Mouse (Mus musculus) limb, embryonic 12.5 days (tissue): ENCODE results near the gene Gm21746. TPM values are rescaled to one million over a fixed set of nuclear protein-coding genes. Genes with fewer than 3 reads are reported as not detected.
"Not testable (repeated sequence)": the region's sequence is repeated elsewhere in the genome, so short reads cannot be mapped to it uniquely, and the experiment has no call there.

Experiments used
- ATAC-seq: fragments of 200-750 bp; cut with Nextera tagmentation; 2 replicates; pipeline ENCODE4 v1.8.0; 2017; ENCODE audit warnings: low read depth, moderate TSS enrichment; ENCODE audit not compliant: insufficient number of reproducible peaks, insufficient read depth, low FRiP score, low TSS enrichment
- H3K27ac ChIP-seq: fragments of 300-500 bp; sonication (generic); 2 replicates; pipeline ENCODE4 v1.5.1; 2016; ENCODE audit warnings: mild to moderate bottlenecking, moderate library complexity
- H3K27me3 ChIP-seq: fragments of 300-500 bp; sonication (generic); 2 replicates; pipeline ENCODE4 v1.6.1; 2016; ENCODE audit warnings: mild to moderate bottlenecking, moderate library complexity
- H3K36me3 ChIP-seq: fragments of 300-500 bp; sonication (generic); 2 replicates; pipeline ENCODE4 v1.6.1; 2016; ENCODE audit warnings: mild to moderate bottlenecking, moderate library complexity
- H3K4me1 ChIP-seq: fragments of 300-500 bp; sonication (generic); replicated peaks from 2 replicates; pipeline ENCODE4 v1.6.1; 2016
- H3K4me2 ChIP-seq: fragments of 300-500 bp; sonication (generic); 2 replicates; pipeline ENCODE4 v1.6.1; 2016; ENCODE audit warnings: mild to moderate bottlenecking, moderate library complexity
- H3K4me3 ChIP-seq: fragments of 300-500 bp; sonication (generic); replicated peaks from 2 replicates; pipeline ENCODE4 v1.5.1; 2016; ENCODE audit warnings: mild to moderate bottlenecking
- H3K9ac ChIP-seq: fragments of 300-500 bp; sonication (generic); replicated peaks from 2 replicates; pipeline ENCODE4 v1.6.1; 2016; ENCODE audit warnings: mild to moderate bottlenecking, moderate library complexity
- H3K9me3 ChIP-seq: fragments of 300-500 bp; sonication (generic); 2 replicates; pipeline ENCODE4 v1.6.1; 2016; ENCODE audit warnings: mild to moderate bottlenecking, moderate library complexity
- WGBS: fragments of 180-500 bp; shearing (Covaris S2); methylation state at CpG from one replicate; pipeline ENCODE4 v1.1.7; 2016; 5-methylcytosine and 5-hydroxymethylcytosine counted together
- polyA plus RNA-seq: library from polyadenylated mRNA; unstranded; fragments of >200 nt; fragmentation: Nextera tagmentation; extraction: Ambion mirVana; gene quantifications from 2 replicates; pipeline ENCODE4 v1.2.1, GENCODE M21; 2016

The Gm21746 gene
- polyA plus RNA-seq = not detected in 2 replicates

DNA sequence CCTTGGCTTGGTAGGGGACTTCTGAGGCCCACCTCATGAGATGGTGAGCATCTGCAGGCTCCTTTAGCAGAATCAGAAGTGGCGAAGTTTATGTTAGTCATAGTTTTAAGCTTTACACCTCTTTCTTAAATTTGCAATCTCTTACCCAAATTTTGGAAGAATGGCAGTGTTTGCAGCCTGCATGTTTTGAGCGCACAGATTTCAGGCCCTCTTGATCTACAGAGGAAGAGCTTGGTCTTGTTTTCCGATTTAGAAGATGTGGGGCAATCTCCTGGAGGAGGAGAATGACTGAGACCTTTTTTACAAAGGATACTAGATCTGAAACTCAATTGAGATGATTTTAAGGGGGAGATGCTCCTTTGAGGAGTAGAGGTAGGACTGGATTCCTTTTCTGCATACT is at the start of gene Gm21746:
Gene Gm21746 (minus strand): TSS at position 101 of the 400 bp plus-strand sequence.
- not testable (repeated sequence) for H3K27ac ChIP-seq, H3K4me2 ChIP-seq, ATAC-seq, H3K9ac ChIP-seq, H3K36me3 ChIP-seq, H3K4me3 ChIP-seq, H3K9me3 ChIP-seq, H3K4me1 ChIP-seq, H3K27me3 ChIP-seq
- 65% methylated on average over 2 of the region's 3 CpGs for WGBS

DNA sequence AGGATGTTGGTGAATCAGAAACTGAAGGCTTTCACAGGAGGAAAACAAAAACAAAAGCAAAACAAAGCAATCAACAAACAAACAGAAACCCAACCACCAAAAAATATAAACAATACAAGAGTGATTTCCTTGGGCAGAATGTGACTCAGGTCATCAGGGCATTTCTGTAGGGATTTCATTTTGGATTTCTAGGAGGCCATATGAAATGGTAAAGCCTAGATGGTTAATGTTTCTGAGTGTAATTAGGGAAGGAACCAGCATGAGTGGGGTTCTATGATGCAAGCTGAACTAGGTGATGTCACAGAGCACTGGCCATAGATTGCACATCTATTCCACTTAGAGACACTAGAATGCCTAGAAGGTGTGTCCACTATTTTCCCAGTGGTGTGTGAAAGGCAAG is 29.0 kb upstream of the Gm21746 start, which contains the start of gene Gm20873:
Gene Gm20873 (plus strand): TSS at position 301 of the 400 bp plus-strand sequence.
- not testable (repeated sequence) for ATAC-seq, H3K4me3 ChIP-seq, H3K9ac ChIP-seq, H3K27ac ChIP-seq, H3K4me2 ChIP-seq, H3K36me3 ChIP-seq, H3K9me3 ChIP-seq, H3K4me1 ChIP-seq, H3K27me3 ChIP-seq

Other genes with a start within 250 kb of the Gm21746 start
- not detected in 2 replicates for gene Gm20873, start 29.1 kb upstream of the Gm21746 start, polyA plus RNA-seq